Mouse (Mus musculus): ENCODE measurements around the gene Gm20518. TPM values are rescaled to one million over a fixed set of nuclear protein-coding genes. Genes with fewer than 3 reads are reported as not detected.

The Gm20518 gene
- polyA plus RNA-seq, 3 experiments from 2014 or later: 0.17 to 0.43 (median 0.18) TPM

- no peak for ATAC-seq
Observed at GRCm38 (mm10) chr16:17804449-17804912, 87.0 kb downstream of the Gm20518 start.

GRCm38 (mm10) chr16:17803675-17804448, 87.6 kb downstream of the Gm20518 start:
- ATAC-seq: no peak

GRCm38 (mm10) chr16:17802839-17803674, 88.4 kb downstream of the Gm20518 start:
- ATAC-seq: no peak

GRCm38 (mm10) chr16:17802456-17802838, 89.0 kb downstream of the Gm20518 start:
- no peak for ATAC-seq

- no peak for ATAC-seq
Observed at GRCm38 (mm10) chr16:17801777-17802455, 89.6 kb downstream of the Gm20518 start.

- no peak for ATAC-seq
Observed at GRCm38 (mm10) chr16:17799584-17799983, 91.9 kb downstream of the Gm20518 start.

GRCm38 (mm10) chr16:17798321-17799180, 92.9 kb downstream of the Gm20518 start:
- ATAC-seq: no peak

- no peak for ATAC-seq
Observed at GRCm38 (mm10) chr16:17797812-17798311, 93.6 kb downstream of the Gm20518 start.

GRCm38 (mm10) chr16:17796971-17797811, 94.3 kb downstream of the Gm20518 start, which contains the start of gene Scarf2:
Scarf2 (plus strand) TSS chr16:17797282.
- ATAC-seq: no peak

- no peak for ATAC-seq
Observed at GRCm38 (mm10) chr16:17796519-17796918, 95.0 kb downstream of the Gm20518 start.

- no peak for ATAC-seq
Observed at GRCm38 (mm10) chr16:17795643-17796042, 95.8 kb downstream of the Gm20518 start.

- ATAC-seq: no peak
Observed at GRCm38 (mm10) chr16:17794047-17794446, 97.4 kb downstream of the Gm20518 start.

GRCm38 (mm10) chr16:17792728-17793127, 98.7 kb downstream of the Gm20518 start:
- no peak for ATAC-seq

- no peak for ATAC-seq
Observed at GRCm38 (mm10) chr16:17785337-17785736, 106.1 kb downstream of the Gm20518 start.

Other genes with a start within 250 kb of the Gm20518 start
- 1 to 10 TPM in 1 of 3 experiments, under 1 TPM in 1, not detected in 1; 0.74 to 1.1 TPM for gene Ccdc74a, start 245.2 kb downstream of the Gm20518 start, polyA plus RNA-seq (2017; shearing (Covaris generic))
- gene Med15, start 158.8 kb downstream of the Gm20518 start, polyA plus RNA-seq (2017; shearing (Covaris generic)): 100 to 1,000 TPM in 1 of 3 experiments, 10 to 100 TPM in 2; 69.3 to 109 (median 71.8) TPM
- gene Klhl22, start 132.1 kb downstream of the Gm20518 start, polyA plus RNA-seq (2017; shearing (Covaris generic)): 10 to 100 TPM; 11.8 to 28.7 (median 13.4) TPM
- not detected for gene Scarf2, start 94.4 kb downstream of the Gm20518 start, polyA plus RNA-seq (2017; shearing (Covaris generic))
- gene B830017H08Rik, start 58.5 kb downstream of the Gm20518 start, polyA plus RNA-seq (2017; shearing (Covaris generic)): not detected
- 1 to 10 TPM in 2 of 3 experiments, under 1 TPM in 1; 0.67 to 1.9 (median 1.5) TPM for gene Car15, start 53.3 kb downstream of the Gm20518 start, polyA plus RNA-seq (2017; shearing (Covaris generic))
- under 1 TPM in 1 of 3 experiments, not detected in 2; 0.13 TPM for gene Tssk1, start 2.6 kb upstream of the Gm20518 start, polyA plus RNA-seq (2017; shearing (Covaris generic))
- 10 to 100 TPM; 16.4 to 21.8 (median 19.9) TPM for gene Dgcr2, start 6.9 kb upstream of the Gm20518 start, polyA plus RNA-seq (2017; shearing (Covaris generic))
- under 1 TPM in 1 of 3 experiments, not detected in 2; 0.43 TPM for gene Tssk2, start 7.0 kb upstream of the Gm20518 start, polyA plus RNA-seq (2017; shearing (Covaris generic))
- gene Ess2, start 19.7 kb upstream of the Gm20518 start, polyA plus RNA-seq (2017; shearing (Covaris generic)): 10 to 100 TPM; 29.9 to 45.9 (median 39.7) TPM
- gene Gsc2, start 23.4 kb upstream of the Gm20518 start, polyA plus RNA-seq (2017; shearing (Covaris generic)): not detected
- 10 to 100 TPM in 1 of 3 experiments, 1 to 10 TPM in 2; 4.4 to 12.6 (median 8.2) TPM for gene Slc25a1, start 36.5 kb upstream of the Gm20518 start, polyA plus RNA-seq (2017; shearing (Covaris generic))
- not detected for gene Vpreb2, start 88.8 kb upstream of the Gm20518 start, polyA plus RNA-seq (2017; shearing (Covaris generic))
- 10 to 100 TPM; 11.5 to 19.1 (median 15.0) TPM for gene Dgcr6, start 161.2 kb upstream of the Gm20518 start, polyA plus RNA-seq (2017; shearing (Covaris generic))
- gene Prodh, start 198.5 kb upstream of the Gm20518 start, polyA plus RNA-seq (2017; shearing (Covaris generic)): 1 to 10 TPM; 1.1 to 5.3 (median 4.2) TPM
- not detected for gene Rtn4r, start 236.0 kb upstream of the Gm20518 start, polyA plus RNA-seq (2017; shearing (Covaris generic))

All from inflammation-experienced regulatory T-cells, adult 6 months (primary cell).